Mouse (Mus musculus) G1E (cell line): ENCODE measurements at regions not wholly inside any gene's neighbourhood (a gene's known extent, or its start where the extent isn't known, plus 50 kb on each side); places are given as distances from the start of the nearest gene placed in this dataset.
"Not testable (repeated sequence)": the region's sequence is repeated elsewhere in the genome, so short reads cannot be mapped to it uniquely, and the experiment has no call there.

Experiments
- ATAC-seq: 2 replicates; pipeline ENCODE4 v1.8.0; 2016; ENCODE audit warnings: mild to moderate bottlenecking; ENCODE audit not compliant: insufficient number of reproducible peaks, poor library complexity, low FRiP score, severe bottlenecking; ENCODE audit errors: extremely low read depth
- DNase-seq: peaks from one replicate; pipeline ENCODE4 v3.0.0; 2012; ENCODE audit warnings: low spot score
- H3K27me3 ChIP-seq: 2 replicates; pipeline ENCODE4 v1.6.1; 2012; ENCODE audit warnings: mild to moderate bottlenecking, low read length, inconsistent platforms; ENCODE audit not compliant: insufficient read depth
- H3K36me3 ChIP-seq: replicated peaks from 2 replicates; pipeline ENCODE3; 2012; ENCODE audit warnings: mild to moderate bottlenecking, inconsistent platforms
- H3K4me1 ChIP-seq: 2 replicates; pipeline ENCODE4 v1.6.1; 2012; ENCODE audit warnings: low read depth, low read length, inconsistent platforms, mixed read lengths; ENCODE audit not compliant: insufficient read depth
- H3K4me3 ChIP-seq: 2 replicates; pipeline ENCODE4 v1.5.1; 2012; ENCODE audit warnings: low read depth, mild to moderate bottlenecking, inconsistent platforms, low read length, moderate library complexity, mixed read lengths
- H3K9me3 ChIP-seq: replicated peaks from 2 replicates; pipeline ENCODE4 v1.6.1; 2012; ENCODE audit warnings: inconsistent platforms

DNA sequence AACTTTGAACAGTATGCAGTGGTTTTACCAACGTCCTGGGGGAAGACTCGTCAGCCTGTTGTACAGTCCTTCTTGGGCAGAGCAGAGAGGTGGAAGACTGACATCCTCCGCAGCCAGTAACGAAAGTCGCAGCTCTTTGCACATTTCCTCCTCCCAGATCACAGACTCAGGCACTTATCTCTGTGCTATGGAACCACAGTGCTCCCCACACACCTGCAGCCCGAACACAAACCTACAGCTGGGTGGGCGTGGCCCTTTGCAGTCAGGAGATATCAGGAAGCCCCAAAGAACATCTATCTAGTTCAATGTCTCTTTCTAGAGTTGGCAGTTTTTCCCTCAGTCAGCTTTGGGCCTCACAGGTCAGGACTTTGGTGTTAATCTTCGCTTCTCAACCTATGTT is 841.9 kb upstream of the Olfr1507 start:
- not testable (repeated sequence) for H3K27me3 ChIP-seq, ATAC-seq, H3K4me3 ChIP-seq, DNase-seq, H3K9me3 ChIP-seq, H3K36me3 ChIP-seq, H3K4me1 ChIP-seq

DNA sequence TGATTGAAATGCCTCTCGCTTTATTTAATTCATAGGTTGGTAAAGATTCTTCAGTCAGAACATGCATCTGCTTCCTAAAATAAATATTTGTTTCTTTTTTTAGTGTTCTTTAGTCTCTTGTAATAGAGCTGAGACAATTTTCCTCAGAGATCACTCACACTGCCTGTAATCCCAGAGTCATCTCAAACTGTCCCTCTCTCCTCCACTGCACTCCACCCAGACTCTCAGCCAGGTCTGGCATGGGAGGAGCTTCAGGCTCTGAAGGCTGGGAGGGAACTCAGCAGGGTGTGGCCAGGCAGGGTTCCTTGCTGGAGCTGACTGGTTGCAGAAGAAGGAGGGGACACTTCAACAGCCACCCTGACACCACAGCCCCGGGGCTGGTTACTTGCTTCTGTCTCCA is 841.2 kb upstream of the Olfr1507 start:
- not testable (repeated sequence) for H3K4me1 ChIP-seq, DNase-seq, ATAC-seq, H3K36me3 ChIP-seq, H3K27me3 ChIP-seq, H3K4me3 ChIP-seq, H3K9me3 ChIP-seq

DNA sequence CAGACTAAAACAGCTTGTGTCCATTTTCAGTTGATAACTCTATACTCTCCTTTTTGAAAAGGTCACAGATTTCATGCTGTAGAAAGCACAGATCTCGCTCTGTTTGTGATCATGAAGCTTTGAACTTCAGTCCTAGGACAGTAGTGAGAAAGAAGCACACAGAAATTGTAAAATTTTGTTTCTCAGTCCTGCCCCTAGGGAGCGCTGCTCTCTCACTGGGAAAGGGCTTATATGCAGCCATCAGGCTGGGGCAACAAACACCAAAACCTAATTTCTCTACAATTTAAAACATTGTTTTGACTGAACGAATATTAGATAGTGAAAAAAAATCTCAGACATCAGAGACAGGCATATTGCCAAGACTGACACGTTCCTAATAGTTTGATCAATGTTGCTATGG is 838.9 kb upstream of the Olfr1507 start:
- not testable (repeated sequence) for H3K36me3 ChIP-seq, ATAC-seq, H3K4me3 ChIP-seq, H3K9me3 ChIP-seq, DNase-seq, H3K4me1 ChIP-seq, H3K27me3 ChIP-seq

DNA sequence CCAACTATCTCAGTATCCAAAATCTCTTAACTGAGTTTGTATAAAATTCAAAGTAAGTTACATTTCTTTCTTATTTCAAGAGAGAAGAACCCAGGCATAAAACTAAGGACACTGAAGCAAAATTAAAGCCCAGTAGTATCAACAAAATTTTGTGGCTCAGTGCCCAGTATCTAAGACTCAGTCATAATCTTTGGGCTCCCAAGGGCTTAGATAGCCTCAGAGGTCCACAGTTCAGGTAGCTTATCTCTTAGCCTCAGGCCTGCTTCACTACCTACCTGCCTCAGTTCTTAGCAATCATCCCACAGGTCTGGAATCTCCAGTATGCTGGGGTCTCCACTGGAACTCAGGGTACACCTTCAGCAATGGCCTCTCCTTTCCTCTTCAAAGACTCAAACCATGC is 835.6 kb upstream of the Olfr1507 start:
- H3K9me3 ChIP-seq, H3K36me3 ChIP-seq, H3K4me3 ChIP-seq, ATAC-seq, H3K27me3 ChIP-seq, DNase-seq, H3K4me1 ChIP-seq: not testable (repeated sequence)

DNA sequence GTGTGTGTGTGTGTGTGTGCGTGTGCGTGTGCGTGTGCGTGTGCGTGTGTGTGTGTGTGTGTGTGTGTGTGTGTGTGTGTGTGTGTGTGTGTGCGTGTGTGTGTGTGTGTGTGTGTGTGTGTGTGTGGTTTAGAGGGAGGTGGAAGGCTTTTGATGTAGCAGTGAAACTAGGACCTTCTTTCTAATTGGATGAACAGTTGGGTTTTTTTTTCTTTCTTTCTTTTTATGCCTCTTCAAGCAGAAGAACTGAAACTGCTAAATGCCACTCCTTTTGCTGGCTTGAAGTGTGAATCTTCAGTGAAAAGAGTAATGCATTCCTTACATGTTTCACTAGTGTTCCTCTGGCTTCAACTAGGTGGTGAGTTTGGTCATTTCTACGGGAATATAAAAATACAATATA is 828.8 kb upstream of the Olfr1507 start:
- H3K4me3 ChIP-seq, DNase-seq, H3K36me3 ChIP-seq, ATAC-seq, H3K27me3 ChIP-seq, H3K4me1 ChIP-seq, H3K9me3 ChIP-seq: not testable (repeated sequence)

DNA sequence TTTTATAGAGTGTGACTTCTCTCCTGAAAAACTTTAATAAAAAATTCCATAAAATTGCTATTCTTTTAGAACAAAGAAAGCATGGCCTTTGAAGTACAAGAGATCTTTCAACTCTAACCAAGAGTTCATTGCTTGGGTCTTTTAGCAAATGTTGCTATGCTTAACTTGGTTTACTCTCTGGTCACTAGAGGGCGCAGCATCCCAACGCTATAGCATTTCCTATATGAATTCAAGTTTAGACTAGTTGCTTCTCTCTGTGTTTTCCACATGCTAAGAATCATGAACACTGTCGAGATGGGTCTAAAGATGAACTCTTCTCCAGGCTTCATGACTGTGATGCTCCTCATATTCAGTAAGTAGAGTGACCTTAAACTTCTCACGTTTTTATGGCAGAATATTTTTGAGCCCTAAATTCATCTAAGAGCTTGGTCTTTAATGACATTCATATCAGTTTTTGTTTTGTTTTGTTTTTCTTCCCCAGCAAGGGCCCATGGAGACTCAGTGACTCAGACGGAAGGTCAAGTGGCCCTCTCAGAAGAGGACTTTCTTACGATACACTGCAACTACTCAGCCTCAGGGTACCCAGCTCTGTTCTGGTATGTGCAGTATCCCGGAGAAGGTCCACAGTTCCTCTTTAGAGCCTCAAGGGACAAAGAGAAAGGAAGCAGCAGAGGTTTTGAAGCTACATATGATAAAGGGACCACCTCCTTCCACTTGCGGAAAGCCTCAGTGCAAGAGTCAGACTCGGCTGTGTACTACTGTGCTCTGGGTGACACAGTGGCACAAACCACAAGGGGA is 823.2 kb upstream of the Olfr1507 start:
- not testable (repeated sequence) for H3K4me3 ChIP-seq, H3K4me1 ChIP-seq, ATAC-seq, H3K36me3 ChIP-seq, H3K9me3 ChIP-seq, H3K27me3 ChIP-seq, DNase-seq

DNA sequence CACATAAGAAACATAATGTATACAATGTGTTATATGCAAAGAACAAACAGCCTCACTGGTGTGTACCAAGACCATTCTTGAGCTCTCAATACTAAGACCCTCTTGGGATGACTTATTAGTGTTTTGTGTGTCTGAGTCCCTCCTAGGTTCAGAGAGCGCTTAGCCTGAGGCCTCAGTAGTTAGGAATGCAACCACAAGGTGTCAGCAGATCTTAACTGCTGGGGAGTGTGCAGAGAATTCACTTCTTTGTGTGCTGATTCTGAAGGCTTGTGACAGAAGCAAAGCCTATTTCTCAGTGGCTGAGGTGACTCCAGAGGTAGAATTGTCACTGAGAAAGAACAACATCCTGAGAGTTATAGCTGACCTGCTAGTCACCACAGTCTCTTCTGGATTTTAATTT is 816.9 kb upstream of the Olfr1507 start:
- H3K4me3 ChIP-seq, H3K9me3 ChIP-seq, H3K4me1 ChIP-seq, H3K36me3 ChIP-seq, DNase-seq, H3K27me3 ChIP-seq, ATAC-seq: not testable (repeated sequence)

DNA sequence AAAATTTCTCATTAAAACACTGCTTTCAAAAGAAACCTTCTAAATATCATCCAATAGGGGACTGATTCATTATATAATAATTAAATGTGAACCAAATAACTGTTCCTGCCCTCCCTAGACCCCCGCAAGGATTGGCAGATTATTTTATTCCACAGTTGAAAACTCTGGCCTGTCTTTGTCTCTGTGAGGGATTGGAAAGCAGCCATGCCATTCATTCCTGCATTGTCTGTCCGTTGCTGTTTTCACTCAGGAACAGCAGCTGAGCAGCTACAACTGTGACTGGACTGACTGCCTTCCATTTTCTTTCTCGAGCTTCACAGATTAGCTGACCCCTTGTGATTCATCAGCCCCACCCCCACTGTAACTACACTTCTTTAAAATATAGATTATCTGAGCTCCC is 807.6 kb upstream of the Olfr1507 start:
- not testable (repeated sequence) for H3K9me3 ChIP-seq, H3K36me3 ChIP-seq, ATAC-seq, DNase-seq, H3K4me3 ChIP-seq, H3K27me3 ChIP-seq, H3K4me1 ChIP-seq

DNA sequence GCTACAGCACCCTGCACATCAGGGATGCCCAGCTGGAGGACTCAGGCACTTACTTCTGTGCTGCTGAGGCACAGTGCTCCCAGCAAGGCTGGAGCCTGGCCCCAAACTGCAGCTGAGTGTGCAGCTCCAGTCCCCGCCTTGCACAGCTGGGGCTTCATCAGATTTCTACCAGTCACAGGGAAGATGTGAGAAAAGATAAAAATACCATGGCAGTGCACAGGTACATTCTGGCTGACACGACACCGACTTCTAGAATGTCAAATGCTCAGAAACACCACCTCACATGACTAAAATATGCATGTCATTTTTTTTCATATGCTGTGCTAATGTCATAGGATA is 806.9 kb upstream of the Olfr1507 start:
- H3K9me3 ChIP-seq, H3K27me3 ChIP-seq, H3K36me3 ChIP-seq, DNase-seq, H3K4me3 ChIP-seq, ATAC-seq, H3K4me1 ChIP-seq: not testable (repeated sequence)

DNA sequence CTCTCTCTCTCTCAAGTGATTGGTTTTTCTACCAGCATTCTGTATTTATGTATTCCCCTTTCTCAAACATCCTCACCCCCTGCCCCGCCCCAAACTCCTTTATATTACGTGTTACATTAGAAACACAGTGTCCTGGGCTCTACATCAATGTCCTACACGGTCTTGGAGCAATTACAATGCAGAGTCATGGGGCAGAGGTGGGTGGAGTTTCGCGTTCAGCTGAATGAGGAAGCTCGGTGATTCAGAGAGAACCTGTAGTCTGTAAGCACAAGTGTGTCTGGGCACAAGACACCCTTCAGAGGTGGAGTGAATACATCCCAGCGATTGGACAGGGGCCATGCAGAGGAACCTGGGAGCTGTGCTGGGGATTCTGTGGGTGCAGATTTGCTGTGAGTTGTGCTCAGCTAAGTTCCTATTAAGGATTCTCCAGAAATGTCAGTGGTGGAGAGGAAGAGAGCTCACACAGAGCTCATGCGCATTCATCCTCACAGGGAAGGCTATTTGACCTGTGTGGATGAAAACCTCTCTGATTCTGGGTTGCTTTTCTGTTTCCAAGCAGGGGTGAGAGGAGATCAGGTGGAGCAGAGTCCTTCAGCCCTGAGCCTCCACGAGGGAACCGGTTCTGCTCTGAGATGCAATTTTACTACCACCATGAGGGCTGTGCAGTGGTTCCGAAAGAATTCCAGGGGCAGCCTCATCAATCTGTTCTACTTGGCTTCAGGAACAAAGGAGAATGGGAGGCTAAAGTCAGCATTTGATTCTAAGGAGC is 806.4 kb upstream of the Olfr1507 start:
- H3K9me3 ChIP-seq, DNase-seq, ATAC-seq, H3K36me3 ChIP-seq, H3K27me3 ChIP-seq, H3K4me3 ChIP-seq, H3K4me1 ChIP-seq: not testable (repeated sequence)

DNA sequence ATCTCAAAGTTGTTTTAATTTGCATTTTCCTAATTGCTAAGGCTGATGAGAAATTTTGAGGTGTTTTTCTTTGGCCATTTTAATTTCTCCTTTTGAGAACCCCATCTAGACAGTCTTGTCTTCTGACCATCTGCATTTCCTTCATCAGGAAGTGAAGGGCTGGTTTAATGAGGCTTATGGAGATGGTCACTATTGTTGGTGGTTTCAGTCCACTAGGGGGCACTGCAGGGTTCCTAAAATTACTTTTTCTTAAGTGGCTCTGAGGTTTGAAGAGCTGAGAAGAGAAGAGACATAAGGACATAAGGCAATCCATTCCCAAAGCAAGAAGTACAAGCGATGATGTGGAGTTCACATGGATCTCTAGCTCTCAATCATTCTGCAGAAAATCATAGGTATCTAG is 805.6 kb upstream of the Olfr1507 start:
- H3K9me3 ChIP-seq, DNase-seq, ATAC-seq, H3K27me3 ChIP-seq, H3K36me3 ChIP-seq, H3K4me1 ChIP-seq, H3K4me3 ChIP-seq: not testable (repeated sequence)

DNA sequence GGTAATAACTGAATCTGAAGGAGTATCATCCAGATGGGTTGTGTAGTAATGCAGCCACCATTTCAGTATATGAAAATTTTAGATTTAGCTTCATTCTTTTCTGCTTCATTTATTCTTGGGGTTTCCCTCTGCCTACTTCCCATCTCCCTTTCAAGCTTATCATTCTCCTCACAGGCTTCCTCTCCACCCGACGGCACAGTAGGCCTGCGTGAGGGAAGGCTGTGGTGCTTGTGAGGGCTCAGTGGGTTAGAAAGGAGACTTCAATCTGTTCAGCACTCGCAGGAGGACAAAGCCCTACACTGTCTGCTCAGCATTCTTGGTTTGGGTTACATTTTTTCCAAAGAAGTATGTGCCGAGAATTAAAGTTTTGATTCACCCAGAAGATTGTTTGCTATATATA is 804.2 kb upstream of the Olfr1507 start:
- not testable (repeated sequence) for ATAC-seq

More for the DNA sequence above, 804.2 kb upstream of the Olfr1507 start:
- H3K4me1 ChIP-seq, H3K9me3 ChIP-seq, H3K4me3 ChIP-seq, H3K36me3 ChIP-seq, DNase-seq, H3K27me3 ChIP-seq: not testable (repeated sequence)
